Mouse (Mus musculus): ENCODE measurements around the gene Gpatch8. TPM values are rescaled to one million over a fixed set of nuclear protein-coding genes. Genes with fewer than 3 reads are reported as not detected.
A peak's percentile ranks its signal among the peaks of the same experiment; 100 is the strongest.

The Gpatch8 gene
- total and polyA plus RNA-seq, 3 experiments, result 11.5 to 24.7 (median 16.6) TPM

DNA sequence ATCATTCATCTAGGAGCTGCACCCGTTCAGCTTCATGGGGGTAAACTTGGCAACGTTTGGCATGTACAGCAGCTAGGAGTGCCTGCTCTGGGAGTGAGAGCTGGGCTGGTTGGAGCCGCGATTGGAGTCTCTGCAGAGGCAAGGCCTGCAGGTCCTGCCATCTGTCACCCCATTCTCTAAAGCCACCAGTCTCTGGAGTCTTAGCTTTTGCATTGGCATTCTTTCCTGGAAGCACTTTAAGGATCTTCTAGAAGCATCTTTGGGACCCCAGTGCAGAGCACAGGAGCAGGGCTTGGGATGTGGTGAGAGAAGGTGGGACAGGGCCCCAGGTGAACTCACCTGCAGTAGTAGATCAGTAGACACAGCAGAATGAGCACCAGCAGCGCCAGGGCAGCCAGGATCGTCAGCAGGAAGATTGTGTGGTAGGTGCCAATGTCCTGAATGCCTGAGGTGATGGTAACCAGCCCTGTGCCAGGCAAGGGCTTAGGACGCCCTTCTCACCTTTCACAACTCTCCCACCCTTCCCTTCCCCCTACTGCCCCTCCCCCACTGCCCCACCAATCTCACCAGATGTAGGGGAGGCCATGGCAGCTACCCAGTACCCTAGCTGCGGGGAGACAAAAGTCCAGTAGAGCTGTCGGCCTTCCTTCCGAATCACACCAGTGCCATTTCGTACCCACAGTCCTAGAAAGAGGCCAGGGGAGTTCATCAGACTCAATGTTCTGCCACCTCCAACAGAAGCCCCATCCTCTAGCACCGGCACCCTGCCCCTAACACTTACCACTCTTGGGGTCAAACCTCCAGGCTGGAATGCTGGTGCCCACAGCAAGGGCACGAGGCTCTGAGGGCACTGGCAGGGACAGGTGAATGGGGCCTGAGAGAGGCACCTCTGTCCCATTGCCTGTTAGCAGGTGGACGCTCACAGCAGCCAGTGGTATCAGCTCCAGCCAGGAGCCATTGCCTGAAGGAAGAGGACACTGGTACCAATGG lies 116.8 kb downstream of the Gpatch8 start:
- Histone ChIP-seq H3K9me3 (replicated peaks; ENCODE audit: low read length) (peaks cover 29% of the 10 kb centered on the region), H3K27me3 (replicated peaks) (peaks cover 21% of the 10 kb centered on the region), H3K4me3 (replicated peaks in 1 of 3; ENCODE audit: low read depth in 2 of 3, low read length in 2 of 3, poor library complexity in 1 of 3) (no peak overlapping the region), H3K4me1 (ENCODE audit: control insufficient read depth in 1 of 2, insufficient read depth in 2 of 2) (peaks cover 6 to 14% of the 10 kb centered on the region in 2 experiments), H3K9ac (ENCODE audit: insufficient read depth, low read depth) (no peak overlapping the region), H3K36me3 (replicated peaks in 1 of 2; ENCODE audit: control insufficient read depth in 1 of 2, insufficient read depth in 1 of 2, low read length in 1 of 2) (peaks cover 24 to 41% of the 10 kb centered on the region in 2 experiments), H3K27ac (ENCODE audit: insufficient read depth, low read depth) (no peak overlapping the region), H3K4me2 (ENCODE audit: insufficient read depth, low read depth, poor library complexity, severe bottlenecking) (no peak overlapping the region), H3K79me2 (replicated peaks; ENCODE audit: control insufficient read depth, extremely low read depth, insufficient read depth, poor library complexity, severe bottlenecking) (no peaks in the 10 kb centered on the region)
- in situ Hi-C loops (cut with MboI; ENCODE audit: low pct_ligation_motif_present, low pct_unique_long_range_greater_than_20kb, low sequenced_read_pairs) (no loop called here), dilution Hi-C loops (cut with MboI; ENCODE audit: extremely low pct_ligation_motif_present, extremely low pct_unique_long_range_greater_than_20kb, low sequenced_read_pairs) (no loop called here)
- no peak for DNase-seq (ENCODE audit: extremely low read depth)
- TF ChIP-seq JUND (conservative IDR thresholded peaks at IDR 0.05; ENCODE audit: low read depth, low read length), result no peak
- TF ChIP-seq ELF1 (IDR thresholded peaks at IDR 0.05; ENCODE audit: low read depth, low read length), result no peak
- no peak for TF ChIP-seq GABPA (IDR thresholded peaks at IDR 0.05; ENCODE audit: insufficient replicate concordance, low read depth, low read length)
- TF ChIP-seq NRF1 (IDR thresholded peaks at IDR 0.05; ENCODE audit: low read depth, low read length), result no peak
- no peak for TF ChIP-seq USF2 (conservative IDR thresholded peaks at IDR 0.05; ENCODE audit: low read depth, low read length)
- TF ChIP-seq MXI1 (IDR thresholded peaks at IDR 0.05; ENCODE audit: low read depth, low read length), result no peak
- no peak for TF ChIP-seq SMC3 (IDR thresholded peaks at IDR 0.05; ENCODE audit: low read depth, low read length)
- TF ChIP-seq MYC (IDR thresholded peaks at IDR 0.05; ENCODE audit: low read depth, low read length), result no peak

DNA sequence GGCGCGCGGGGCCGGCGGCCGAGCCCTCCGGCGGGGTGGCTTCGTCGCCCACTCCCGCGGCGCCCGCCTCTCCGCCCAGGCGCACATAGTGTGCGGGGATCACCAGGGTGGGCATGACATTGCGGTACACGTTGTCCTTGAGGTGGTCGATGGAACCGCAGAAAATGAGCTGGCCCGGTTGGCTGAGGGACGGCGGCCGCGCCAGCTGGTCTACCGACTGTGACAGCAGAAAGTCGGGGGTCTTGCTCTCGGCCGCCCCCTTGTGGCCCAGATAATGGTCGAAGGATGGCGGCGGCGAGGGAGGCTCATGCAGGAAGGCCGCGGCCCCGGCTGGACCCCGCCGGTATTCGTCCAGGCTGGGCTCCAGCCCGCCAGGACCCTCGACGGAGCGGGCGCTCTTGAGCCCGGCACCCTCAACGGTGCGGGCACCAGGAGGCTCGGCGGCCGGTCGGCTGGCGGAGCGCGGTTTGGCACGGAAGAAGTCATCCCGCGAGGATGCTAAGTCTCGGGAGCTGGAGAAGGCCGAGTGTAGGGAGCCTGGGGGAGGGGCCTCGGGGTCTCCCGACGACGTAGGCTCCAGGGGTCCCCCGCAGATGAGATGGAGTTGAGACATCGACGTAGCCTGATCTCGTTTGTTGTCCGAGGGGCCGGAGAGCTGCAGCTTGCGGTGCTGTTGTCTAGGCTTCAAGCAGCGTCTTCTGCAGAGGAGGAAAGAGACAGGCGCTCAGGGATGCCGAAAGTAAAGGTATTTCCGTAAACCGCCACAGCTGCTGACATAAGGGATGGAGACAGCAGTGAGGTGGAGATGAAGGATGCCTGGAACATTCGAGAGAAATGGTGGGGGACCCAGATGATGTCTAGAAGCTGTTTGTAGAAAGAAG lies 117.7 kb downstream of the Gpatch8 start:
- DNase-seq (ENCODE audit: extremely low read depth), result no peak
- dilution Hi-C loops (cut with MboI; ENCODE audit: extremely low pct_ligation_motif_present, extremely low pct_unique_long_range_greater_than_20kb, low sequenced_read_pairs), result no loop called here

More for the DNA sequence above, 117.7 kb downstream of the Gpatch8 start:
- peaks cover 15 to 23% of the 10 kb centered on the region in 2 experiments for H3K4me1 ChIP-seq (ENCODE audit: control insufficient read depth in 1 of 2, insufficient read depth in 2 of 2)
- no peak overlapping the region for H3K4me2 ChIP-seq (ENCODE audit: insufficient read depth, low read depth, poor library complexity, severe bottlenecking)
- H3K9me3 ChIP-seq (replicated peaks; ENCODE audit: low read length), result peaks cover 29% of the 10 kb centered on the region
- H3K36me3 ChIP-seq (replicated peaks in 1 of 2; ENCODE audit: control insufficient read depth in 1 of 2, insufficient read depth in 1 of 2, low read length in 1 of 2), result peaks cover 24 to 47% of the 10 kb centered on the region in 2 experiments
- no peak overlapping the region for H3K27ac ChIP-seq (ENCODE audit: insufficient read depth, low read depth)
- H3K79me2 ChIP-seq (replicated peaks; ENCODE audit: control insufficient read depth, extremely low read depth, insufficient read depth, poor library complexity, severe bottlenecking), result no peaks in the 10 kb centered on the region
- H3K4me3 ChIP-seq (replicated peaks in 1 of 3; ENCODE audit: low read depth in 2 of 3, low read length in 2 of 3, poor library complexity in 1 of 3), result no peak overlapping the region
- peaks cover 11% of the 10 kb centered on the region for H3K27me3 ChIP-seq (replicated peaks)
- no peak for TF ChIP-seq ELF1 (IDR thresholded peaks at IDR 0.05; ENCODE audit: low read depth, low read length)
- TF ChIP-seq CTCF (conservative IDR thresholded peaks at IDR 0.05 in 1 of 2, IDR thresholded peaks at IDR 0.05 in 1 of 2; ENCODE audit: low read depth in 2 of 2, low read length in 2 of 2), result peak in 1 of 2 experiments; percentile 11; a peak in 1 of 4 replicates
- no peak overlapping the region for H3K9ac ChIP-seq (ENCODE audit: insufficient read depth, low read depth)
- in situ Hi-C loops (cut with MboI; ENCODE audit: low pct_ligation_motif_present, low pct_unique_long_range_greater_than_20kb, low sequenced_read_pairs), result no loop called here

Data from CH12.LX (cell line).